Mouse (Mus musculus) CD4-positive, CD25-positive, alpha-beta regulatory T cell, adult 2 months (primary cell): Measurements from ENCODE around the gene Rab12.

Experiments used
- DNase-seq: peaks from one replicate; pipeline ENCODE4 v3.0.0-alpha.2; 2012; ENCODE audit warnings: low read depth, low spot score

The Rab12 gene

GRCm38 (mm10) chr17:66448421-66449405 is 70.8 kb downstream of the Rab12 start:
- peak; percentile 8 for DNase-seq

GRCm38 (mm10) chr17:66447978-66448377 is 71.6 kb downstream of the Rab12 start:
- no peak for DNase-seq

GRCm38 (mm10) chr17:66447007-66447312 is 72.6 kb downstream of the Rab12 start:
- DNase-seq, result no peak

- DNase-seq, result no peak
Observed at GRCm38 (mm10) chr17:66446196-66447006, 73.1 kb downstream of the Rab12 start.
